Mouse (Mus musculus) adrenal gland, adult 2 months (tissue): Measurements from ENCODE around the gene Snapc3. TPM values are rescaled to one million over a fixed set of nuclear protein-coding genes. Genes with fewer than 3 reads are reported as not detected.

ENCODE experiments used
- DNase-seq: peaks from one replicate; pipeline ENCODE4 v3.0.0; 2021
- long read RNA-seq: library from polyadenylated mRNA; stranded (forward); transcript quantifications from one replicate; pipeline ENCODE4 v2.0.0, GENCODE M21; 2021
- polyA plus RNA-seq: library from polyadenylated mRNA; depleted of rRNA; stranded (reverse); fragments of >200 nt; gene quantifications from 2 replicates; pipeline ENCODE4 v1.2.3, GENCODE M21; 2012; rRNA removed
- total RNA-seq, 2 experiments: library from RNA; stranded (reverse); gene quantifications; 2 replicates each; pipeline ENCODE4 v1.2.3; 2021

Snapc3 gene
- total RNA-seq, result 10 to 100 TPM; 19.2 to 22.5 TPM
- polyA plus RNA-seq, result 22.7 and 28.5 TPM in 2 replicates
- long read RNA-seq, transcript Snapc3-201 (9 exons, 1,405 nt), result major isoform, 9 of 14 reads
- long read RNA-seq, partial matches to known transcripts, result 0 of 14 reads
- long read RNA-seq, other reads (novel, unspliced or antisense), result 4 of 14 reads

GRCm38 (mm10) chr4:83417160-83417819 is at the start of gene Snapc3:
TSS of gene Snapc3 (plus strand) at chr4:83417724.
- peak; percentile 98 for DNase-seq

DNA sequence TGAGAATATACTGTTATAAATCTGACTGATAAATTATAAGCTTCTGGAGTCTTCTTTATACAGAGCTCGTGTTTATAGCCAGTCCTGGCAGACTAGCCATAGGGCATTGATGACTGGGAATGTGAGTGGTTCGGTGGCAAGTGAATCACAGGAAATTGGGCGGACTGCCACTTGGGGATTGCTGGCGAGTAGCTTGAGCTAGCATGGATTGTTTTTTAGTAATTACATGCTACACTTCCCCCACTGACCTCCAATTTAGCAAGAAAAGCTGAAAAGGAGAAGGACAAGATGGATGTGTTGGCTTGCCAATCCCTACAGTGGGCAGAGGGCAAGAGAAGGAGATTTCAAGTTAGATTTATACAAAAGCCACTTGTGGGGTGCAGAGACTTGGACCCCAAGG is 44.1 kb upstream of the Snapc3 start:
- no peak for DNase-seq

- no peak for DNase-seq
These were observed 41.9 kb upstream of the Snapc3 start for GRCm38 (mm10) chr4:83375650-83376049.

DNA sequence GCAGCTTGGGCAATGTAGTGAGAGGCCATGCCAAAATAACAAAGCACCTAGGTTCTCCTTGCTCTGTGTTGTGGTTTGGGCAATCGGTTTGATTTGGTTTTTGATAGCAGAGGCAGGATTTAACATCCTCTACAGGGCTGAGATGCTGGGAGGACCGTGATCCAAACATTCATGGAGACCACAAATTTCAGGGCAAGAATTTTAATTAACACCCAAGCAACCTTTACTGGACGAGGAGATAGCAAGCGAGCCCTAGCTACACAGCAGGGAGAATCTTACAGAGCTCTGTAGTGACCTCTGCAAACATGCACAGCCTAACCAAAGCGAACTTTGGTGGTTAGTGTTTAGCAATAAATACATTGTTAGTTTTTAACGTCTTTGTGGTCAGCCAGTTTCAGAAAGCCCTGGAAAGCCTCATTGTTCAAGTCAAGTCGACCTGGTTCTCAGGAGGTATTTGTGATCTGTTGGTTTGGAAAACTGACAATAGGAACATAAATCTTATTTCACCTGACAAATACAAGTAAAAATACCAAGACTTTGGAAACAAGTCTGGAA is 41.0 kb upstream of the Snapc3 start:
- DNase-seq, result no peak

DNA sequence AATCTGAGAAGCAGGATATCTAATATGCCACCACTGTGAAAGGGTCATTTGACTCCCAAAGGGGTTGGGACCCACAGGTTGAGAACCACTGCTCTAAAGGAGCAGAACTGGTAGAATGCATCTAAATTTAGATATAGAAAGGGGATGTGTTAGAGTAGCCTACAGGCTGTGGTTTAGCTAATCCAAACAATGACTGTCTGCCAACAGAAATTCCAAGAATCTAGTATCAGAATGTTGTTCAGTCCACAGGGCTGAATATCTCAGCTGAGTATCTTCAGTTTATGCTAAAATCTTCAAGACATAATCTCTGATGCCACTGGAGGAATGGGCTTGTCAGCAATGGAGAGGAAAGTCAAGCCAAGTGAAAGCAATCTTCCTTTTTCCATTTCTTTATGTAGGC is 38.5 kb upstream of the Snapc3 start:
- no peak for DNase-seq

DNA sequence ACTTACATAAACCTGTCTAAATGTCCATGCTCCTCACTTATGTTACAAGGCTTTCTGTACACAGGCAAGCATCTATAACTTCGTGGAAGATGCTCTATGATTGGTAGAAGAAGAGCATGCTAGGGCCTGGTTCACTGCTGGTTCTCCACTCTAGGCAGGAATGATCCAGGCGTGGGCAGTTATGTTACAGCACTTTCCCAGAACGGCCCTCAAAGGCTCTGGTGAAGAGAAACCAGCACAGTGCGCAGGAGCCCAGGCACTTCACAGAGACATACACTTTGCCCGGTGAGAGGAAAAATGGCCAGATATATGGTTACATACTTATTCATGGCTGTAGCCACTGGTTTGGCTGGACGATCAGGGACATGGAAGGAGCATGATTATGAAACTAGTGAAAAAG is 37.8 kb upstream of the Snapc3 start:
- DNase-seq, result no peak

- peak; percentile 71 for DNase-seq
These were observed 37.3 kb upstream of the Snapc3 start for GRCm38 (mm10) chr4:83380266-83380665.

GRCm38 (mm10) chr4:83383899-83384490 is 33.5 kb upstream of the Snapc3 start:
- DNase-seq, result peak; percentile 21

- no peak for DNase-seq
These were observed 32.4 kb upstream of the Snapc3 start for GRCm38 (mm10) chr4:83385091-83385490.

DNA sequence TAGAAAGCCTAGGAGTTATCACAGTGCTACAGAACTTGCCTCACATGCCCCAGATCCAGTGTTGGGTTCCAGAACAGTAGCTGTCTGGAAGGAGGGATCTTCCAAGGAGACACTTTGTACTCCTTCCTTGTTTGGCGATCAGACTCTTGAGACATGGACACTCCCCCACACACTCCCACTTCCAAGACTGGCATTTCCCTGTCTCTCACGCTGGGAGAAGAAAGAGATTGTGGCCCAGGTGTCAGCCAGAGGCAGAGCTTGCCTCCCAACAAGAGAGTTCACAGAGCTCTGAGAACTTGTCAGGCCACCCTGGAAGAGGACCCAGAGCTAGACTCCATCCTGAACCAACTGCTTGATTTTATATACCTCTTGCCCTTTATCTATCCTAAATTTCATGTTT is 27.0 kb upstream of the Snapc3 start:
- no peak for DNase-seq

GRCm38 (mm10) chr4:83391956-83392355 is 25.6 kb upstream of the Snapc3 start:
- DNase-seq, result no peak

DNA sequence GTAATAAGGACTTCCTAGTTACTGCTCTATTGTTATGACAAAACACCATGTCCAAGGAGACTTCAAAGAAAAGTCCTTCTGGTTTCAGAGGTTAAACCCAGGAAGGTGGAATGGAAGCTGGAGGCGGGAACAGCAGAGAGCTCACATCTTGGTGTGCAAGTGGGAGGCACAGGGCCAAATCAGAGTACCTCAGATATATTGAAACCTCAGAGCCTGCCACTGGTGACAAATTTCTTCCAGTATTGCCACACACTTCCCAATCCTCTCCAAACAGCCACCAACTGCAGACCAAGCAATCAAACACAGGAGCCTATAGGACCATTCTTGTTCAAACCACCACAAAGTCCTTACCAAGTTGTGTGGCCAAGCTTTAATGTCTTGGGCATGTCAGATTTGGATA is 23.8 kb upstream of the Snapc3 start:
- no peak for DNase-seq

DNA sequence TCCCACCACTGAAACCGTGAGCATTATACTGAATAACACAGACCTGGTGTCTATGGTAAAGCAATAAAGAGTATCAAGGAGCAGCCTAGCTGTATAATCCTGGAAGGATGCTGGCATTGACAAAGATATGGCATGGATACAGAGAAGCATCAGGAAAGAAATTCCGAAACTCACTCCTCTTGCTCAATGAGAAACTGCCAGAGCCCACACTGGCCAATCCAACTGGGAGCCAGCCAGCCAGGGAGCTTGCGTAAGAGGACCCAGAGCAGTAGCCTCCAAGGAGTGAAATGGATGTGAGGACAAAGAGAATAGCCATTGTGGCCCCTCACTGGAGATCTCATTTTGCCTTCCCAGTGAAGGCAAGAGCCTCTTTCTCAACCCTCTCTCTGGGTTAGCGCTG is 21.2 kb upstream of the Snapc3 start:
- peak; percentile 72 for DNase-seq

DNA sequence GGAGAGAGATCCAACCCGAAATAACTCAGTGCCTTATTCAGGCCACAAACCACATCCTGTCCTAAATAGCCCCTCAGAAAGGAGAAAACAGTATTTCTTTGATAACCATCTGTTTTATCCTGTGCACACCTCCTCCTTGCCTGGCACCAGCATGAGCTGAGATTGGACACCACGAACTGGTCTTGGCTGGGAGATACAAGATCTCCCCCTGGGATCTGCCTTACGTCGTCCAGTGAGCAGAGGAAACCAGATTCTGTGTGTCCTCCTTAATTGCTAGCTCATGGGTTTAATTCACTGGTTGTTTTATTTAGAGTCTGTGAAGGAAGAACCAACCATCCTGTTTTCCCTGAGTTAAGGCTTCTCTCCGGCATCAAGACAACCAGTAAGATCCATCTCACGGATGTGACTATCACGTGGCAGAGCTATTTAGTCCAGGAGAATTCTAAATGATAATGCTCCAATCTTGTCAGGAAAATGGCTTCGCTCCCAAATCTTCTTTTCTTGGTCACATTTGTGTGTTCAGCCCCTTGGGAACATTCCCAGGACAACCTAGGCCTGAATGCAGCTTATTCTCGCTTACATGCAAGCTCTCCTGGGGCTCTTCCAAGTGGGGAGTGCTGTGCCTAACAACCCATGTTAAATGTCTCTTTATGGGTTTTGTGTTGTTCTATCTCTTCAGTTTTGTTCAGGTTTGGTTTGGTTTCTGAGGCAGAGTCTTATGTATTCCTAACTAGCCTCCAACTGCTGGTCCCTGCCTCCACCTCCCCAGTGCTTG is 20.3 kb upstream of the Snapc3 start:
- DNase-seq, result no peak

DNA sequence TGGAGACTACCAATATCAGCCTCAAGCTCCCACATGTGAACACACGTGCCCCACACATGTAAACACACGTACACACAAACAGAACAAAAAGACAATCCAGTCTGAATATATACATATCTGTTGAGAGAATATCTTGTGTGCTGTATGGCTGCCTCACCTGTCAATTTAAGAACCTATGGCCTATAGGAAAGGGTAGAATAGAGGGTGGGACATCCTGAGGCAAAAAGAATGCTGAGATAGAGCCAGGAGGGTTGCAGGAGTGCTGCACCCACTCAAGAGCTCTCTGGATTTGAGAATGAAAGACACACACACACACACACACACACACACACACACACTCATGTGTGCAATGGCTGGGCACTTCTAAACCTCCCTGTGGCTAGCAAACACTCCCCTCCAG is 19.0 kb upstream of the Snapc3 start:
- DNase-seq, result no peak

GRCm38 (mm10) chr4:83400691-83401595 is 16.6 kb upstream of the Snapc3 start:
- no peak for DNase-seq

DNA sequence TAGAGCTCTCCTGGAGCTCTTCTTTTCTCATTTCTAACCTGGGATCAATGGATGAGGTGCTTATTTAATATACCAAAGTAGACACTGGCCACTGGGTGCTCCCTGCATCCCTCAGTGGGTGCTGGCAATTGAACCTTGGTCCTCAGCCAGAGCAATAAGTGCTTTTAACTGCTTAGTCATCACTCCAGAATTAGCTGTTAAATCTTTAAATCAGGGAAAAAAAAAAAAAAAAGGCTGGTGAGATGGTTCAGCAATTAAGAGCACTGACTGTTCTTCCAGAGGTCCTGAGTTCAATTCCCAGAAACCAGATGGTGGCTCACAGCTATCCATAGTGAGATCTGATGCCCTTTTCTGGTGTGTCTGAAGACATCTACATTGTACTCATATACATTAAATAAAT is 15.8 kb upstream of the Snapc3 start:
- no peak for DNase-seq

DNA sequence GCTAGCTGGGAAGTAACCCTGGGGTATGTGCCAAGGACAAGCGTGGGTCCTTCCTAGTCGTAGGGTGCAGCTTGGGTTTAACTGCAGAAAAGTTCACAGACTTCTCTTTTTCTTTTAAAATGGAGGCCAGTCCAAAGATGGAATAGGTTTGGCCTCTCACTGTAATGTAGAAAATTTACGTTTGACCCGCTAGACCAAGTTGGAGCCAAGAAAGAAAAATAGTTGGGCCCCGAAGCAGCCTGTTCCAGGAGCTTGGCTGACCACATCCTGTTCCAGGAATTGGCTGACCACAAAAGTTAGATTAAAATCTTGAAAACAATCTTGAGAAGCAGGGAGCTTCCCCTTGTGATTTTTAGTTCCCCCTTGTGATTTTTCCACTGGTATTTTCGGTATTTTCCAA is 9.8 kb upstream of the Snapc3 start:
- DNase-seq, result no peak

GRCm38 (mm10) chr4:83409867-83410505 is 7.5 kb upstream of the Snapc3 start:
- DNase-seq, result no peak

GRCm38 (mm10) chr4:83412060-83412459 is 5.5 kb upstream of the Snapc3 start:
- no peak for DNase-seq

- DNase-seq, result no peak
These were observed 3.2 kb upstream of the Snapc3 start for GRCm38 (mm10) chr4:83414241-83414824.
